Mouse (Mus musculus) liver, embryonic 14.5 days (tissue): ENCODE data around the gene Cux1. TPM values are rescaled to one million over a fixed set of nuclear protein-coding genes. Genes with fewer than 3 reads are reported as not detected.
A peak's percentile ranks its signal among the peaks of the same experiment; 100 is the strongest.
"Not testable (repeated sequence)": the region's sequence is repeated elsewhere in the genome, so short reads cannot be mapped to it uniquely, and the experiment has no call there.

Experiments used
- ATAC-seq: fragments of 200-750 bp; cut with Nextera tagmentation; 2 replicates; pipeline ENCODE4 v1.8.0; 2017; ENCODE audit warnings: moderate number of reproducible peaks, mild to moderate bottlenecking, moderate library complexity; ENCODE audit not compliant: insufficient read depth
- DNase-seq, 3 experiments: peaks; one replicate each; pipeline ENCODE4 v3.0.0-alpha.2; 2012 to 2013; ENCODE audit warnings: low read depth in 3 of 3, low spot score in 3 of 3
- H3K27ac ChIP-seq: fragments of 300-500 bp; sonication (generic); 2 replicates; pipeline ENCODE4 v1.5.1; 2014; ENCODE audit warnings: moderate library complexity, mild to moderate bottlenecking, control low read depth, inconsistent platforms
- H3K27me3 ChIP-seq: fragments of 300-500 bp; sonication (generic); 2 replicates; pipeline ENCODE4 v1.6.1; 2014; ENCODE audit warnings: mild to moderate bottlenecking, low read length, moderate library complexity; ENCODE audit not compliant: control insufficient read depth, insufficient read depth
- H3K36me3 ChIP-seq: fragments of 300-500 bp; sonication (generic); replicated peaks from 2 replicates; pipeline ENCODE4 v1.6.1; 2014; ENCODE audit warnings: low read depth; ENCODE audit not compliant: control insufficient read depth, insufficient read depth
- H3K4me1 ChIP-seq, 2 experiments: fragments of 200-500 bp in 1 of 2; fragments of 300-500 bp in 1 of 2; sonication (generic) in 1 of 2; replicated peaks; 2 replicates each; pipeline ENCODE4 v1.6.1; 2012 to 2014; ENCODE audit warnings: antibody characterized with exemption in 1 of 2, inconsistent platforms in 1 of 2, low read length in 1 of 2; ENCODE audit not compliant: control insufficient read depth in 2 of 2, insufficient read depth in 2 of 2
- H3K4me2 ChIP-seq: fragments of 300-500 bp; sonication (generic); 2 replicates; pipeline ENCODE4 v1.6.1; 2014; ENCODE audit warnings: low read depth, mild to moderate bottlenecking, control low read depth, moderate library complexity
- H3K4me3 ChIP-seq, 2 experiments: fragments of 200-500 bp in 1 of 2; fragments of 300-500 bp in 1 of 2; sonication (generic) in 1 of 2; 2 replicates each; pipeline ENCODE4 v1.5.1; 2012 to 2014; ENCODE audit warnings: low read depth in 2 of 2, low read length in 2 of 2, mild to moderate bottlenecking in 2 of 2, control low read depth in 1 of 2, inconsistent platforms in 1 of 2, moderate library complexity in 1 of 2; ENCODE audit not compliant: insufficient read depth in 1 of 2
- H3K9ac ChIP-seq: fragments of 300-500 bp; sonication (generic); replicated peaks from 2 replicates; pipeline ENCODE4 v1.6.1; 2014; ENCODE audit warnings: mild to moderate bottlenecking, control low read depth, moderate library complexity
- H3K9me3 ChIP-seq: fragments of 300-500 bp; sonication (generic); 2 replicates; pipeline ENCODE4 v1.6.1; 2016; ENCODE audit warnings: low read length, mixed read lengths; ENCODE audit not compliant: control insufficient read depth
- CTCF ChIP-seq: IDR thresholded peaks from 2 replicates; pipeline ENCODE4 v1.5.1; 2016; ENCODE audit warnings: antibody characterized with exemption, low read depth, control low read depth
- EP300 ChIP-seq: IDR thresholded peaks from 2 replicates; pipeline ENCODE4 v1.6.1; 2016; ENCODE audit warnings: antibody characterized with exemption, low read depth
- WGBS: fragments of 180-500 bp; shearing (Covaris S2); extraction: QIAGEN DNeasy Blood & Tissue Kit; methylation state at CpG from one replicate; pipeline ENCODE4 v1.1.7; 2014; ENCODE audit not compliant: insufficient replicate concordance; 5-methylcytosine and 5-hydroxymethylcytosine counted together
- polyA plus RNA-seq, 2 experiments: library from polyadenylated mRNA; depleted of rRNA in 1 of 2; stranded (reverse) in 1 of 2; unstranded in 1 of 2; fragments of >200 nt; fragmentation: Nextera tagmentation in 1 of 2; extraction: Ambion mirVana in 1 of 2; gene quantifications; 2 replicates each; pipeline versions ENCODE4 v1.2.1 to v1.2.3; 2012 to 2014

The Cux1 gene
- polyA plus RNA-seq, 2 experiments: 9.0 to 12.4 TPM

- H3K27ac ChIP-seq: no peak overlapping the region
- H3K27me3 ChIP-seq: no peaks in the 10 kb centered on the region
- TF ChIP-seq EP300 (no peak), CTCF (peak; percentile 59)
- H3K36me3 ChIP-seq: no peaks in the 10 kb centered on the region
- H3K4me2 ChIP-seq: no peak overlapping the region
- no peaks in the 10 kb centered on the region for H3K4me1 ChIP-seq
- H3K4me3 ChIP-seq: no peak overlapping the region
- no peaks in the 10 kb centered on the region for H3K9me3 ChIP-seq
- no peak overlapping the region for H3K9ac ChIP-seq
- WGBS: 72% methylated on average over 3 of the region's 3 CpGs
- no peak for ATAC-seq
- no peak for DNase-seq
Observed at GRCm38 (mm10) chr5:136215211-136215610, 352.1 kb downstream of the Cux1 start.

- Histone ChIP-seq H3K27me3 (no peaks in the 10 kb centered on the region), H3K9me3 (no peaks in the 10 kb centered on the region), H3K27ac (no peak overlapping the region), H3K9ac (no peak overlapping the region), H3K4me3 (no peak overlapping the region), H3K36me3 (no peaks in the 10 kb centered on the region), H3K4me1 (no peaks in the 10 kb centered on the region), H3K4me2 (no peak overlapping the region)
- 45% methylated on average over 5 of the region's 5 CpGs for WGBS
- TF ChIP-seq CTCF: no peak
- TF ChIP-seq EP300: no peak
- no peak for ATAC-seq
- DNase-seq: no peak
Observed at GRCm38 (mm10) chr5:136213716-136214115, 353.6 kb downstream of the Cux1 start.

- Histone ChIP-seq H3K27ac (no peak overlapping the region), H3K4me3 (no peak overlapping the region), H3K27me3 (no peaks in the 10 kb centered on the region), H3K9ac (no peak overlapping the region), H3K9me3 (no peaks in the 10 kb centered on the region), H3K4me1 (no peaks in the 10 kb centered on the region), H3K4me2 (no peak overlapping the region), H3K36me3 (no peaks in the 10 kb centered on the region)
- no peak for ATAC-seq
- no peak for DNase-seq
- WGBS: 70% methylated on average over 11 of the region's 11 CpGs
- TF ChIP-seq EP300 (no peak), CTCF (no peak)
Observed at GRCm38 (mm10) chr5:136212716-136213115, 354.6 kb downstream of the Cux1 start.

- not testable (repeated sequence) for H3K27ac ChIP-seq, DNase-seq, H3K9ac ChIP-seq, ATAC-seq, H3K9me3 ChIP-seq, H3K36me3 ChIP-seq, H3K4me1 ChIP-seq, H3K27me3 ChIP-seq, H3K4me3 ChIP-seq, H3K4me2 ChIP-seq
- WGBS: 60% methylated on average over 14 of the region's 14 CpGs
Observed at GRCm38 (mm10) chr5:136211341-136212102, 355.8 kb downstream of the Cux1 start.

GRCm38 (mm10) chr5:136210549-136210948 is 356.7 kb downstream of the Cux1 start:
- TF ChIP-seq EP300 (no peak), CTCF (no peak)
- ATAC-seq (no peak), DNase-seq (no peak)
- Histone ChIP-seq H3K4me1 (no peaks in the 10 kb centered on the region), H3K27me3 (no peaks in the 10 kb centered on the region), H3K4me3 (no peak overlapping the region), H3K27ac (no peak overlapping the region), H3K4me2 (no peak overlapping the region), H3K9me3 (no peaks in the 10 kb centered on the region), H3K9ac (no peak overlapping the region), H3K36me3 (no peaks in the 10 kb centered on the region)
- 33% methylated on average over 5 of the region's 5 CpGs for WGBS
